Mouse (Mus musculus) limb, embryonic 14.5 days (tissue): ENCODE data around the gene Nudt8. TPM values are rescaled to one million over a fixed set of nuclear protein-coding genes. Genes with fewer than 3 reads are reported as not detected.
A peak's percentile ranks its signal among the peaks of the same experiment; 100 is the strongest.

Experiments
- ATAC-seq: fragments of 200-750 bp; cut with Nextera tagmentation; 2 replicates; pipeline ENCODE4 v1.8.0; 2017; ENCODE audit warnings: low read depth, moderate number of reproducible peaks, moderate TSS enrichment; ENCODE audit not compliant: low FRiP score
- DNase-seq: peaks from one replicate; pipeline ENCODE4 v3.0.0-alpha.2; 2015; ENCODE audit warnings: low spot score
- H3K27ac ChIP-seq: fragments of 300-500 bp; sonication (generic); replicated peaks from 2 replicates; pipeline ENCODE4 v1.5.1; 2014; ENCODE audit warnings: low read depth, mild to moderate bottlenecking, low read length, moderate library complexity, mixed read lengths
- H3K27me3 ChIP-seq: fragments of 300-500 bp; sonication (generic); 2 replicates; pipeline ENCODE4 v1.6.1; 2014; ENCODE audit warnings: low read length, mixed read lengths; ENCODE audit not compliant: control insufficient read depth, insufficient read depth
- H3K36me3 ChIP-seq: fragments of 300-500 bp; sonication (generic); 2 replicates; pipeline ENCODE4 v1.6.1; 2014; ENCODE audit warnings: mild to moderate bottlenecking, low read length, moderate library complexity, mixed read lengths; ENCODE audit not compliant: control insufficient read depth, insufficient read depth
- H3K4me1 ChIP-seq: fragments of 300-500 bp; sonication (generic); 2 replicates; pipeline ENCODE4 v1.6.1; 2014; ENCODE audit warnings: antibody characterized with exemption, low read length, mixed read lengths; ENCODE audit not compliant: control insufficient read depth, insufficient read depth
- H3K4me2 ChIP-seq: fragments of 300-500 bp; sonication (generic); replicated peaks from 2 replicates; pipeline ENCODE4 v1.6.1; 2014; ENCODE audit warnings: low read depth, mild to moderate bottlenecking, low read length, moderate library complexity; ENCODE audit not compliant: severe bottlenecking
- H3K4me3 ChIP-seq: fragments of 300-500 bp; sonication (generic); replicated peaks from 2 replicates; pipeline ENCODE4 v1.5.1; 2014; ENCODE audit warnings: low read length
- H3K9ac ChIP-seq: fragments of 300-500 bp; sonication (generic); 2 replicates; pipeline ENCODE4 v1.6.1; 2014; ENCODE audit warnings: mild to moderate bottlenecking, low read depth, low read length, moderate library complexity; ENCODE audit not compliant: severe bottlenecking
- H3K9me3 ChIP-seq: fragments of 300-500 bp; sonication (generic); 2 replicates; pipeline ENCODE4 v1.6.1; 2016; ENCODE audit warnings: low read length; ENCODE audit not compliant: control insufficient read depth
- POLR2A ChIP-seq: fragments of 200-500 bp; IDR thresholded peaks from 2 replicates; pipeline ENCODE4 v1.8.0; 2012; ENCODE audit warnings: inconsistent platforms, mild to moderate bottlenecking, moderate library complexity, borderline replicate concordance; ENCODE audit not compliant: insufficient read depth, insufficient read length; ENCODE audit errors: extremely low read depth
- WGBS: fragments of 180-500 bp; shearing (Covaris S2); extraction: QIAGEN DNeasy Blood & Tissue Kit; methylation state at CpG from one replicate; pipeline ENCODE4 v1.1.7; 2014; 5-methylcytosine and 5-hydroxymethylcytosine counted together
- polyA plus RNA-seq, 2 experiments: library from polyadenylated mRNA; depleted of rRNA in 1 of 2; stranded (reverse) in 1 of 2; unstranded in 1 of 2; fragments of >200 nt; fragmentation: Nextera tagmentation in 1 of 2; extraction: Ambion mirVana in 1 of 2; gene quantifications; 2 replicates each; pipeline versions ENCODE4 v1.2.1 to v1.2.3; 2012 to 2014

The Nudt8 gene
- polyA plus RNA-seq, 2 experiments, result 18.3 to 38.9 TPM

GRCm38 (mm10) chr19:3999121-3999730, 1.2 kb upstream of the Nudt8 start:
- H3K36me3 ChIP-seq, result peaks cover 3% of the 10 kb centered on the region; the same call in 1 of the 2 replicates
- no peak overlapping the region; the same call in 1 of the 2 replicates for H3K4me3 ChIP-seq
- no peak overlapping the region for H3K27ac ChIP-seq
- no peak overlapping the region for H3K9ac ChIP-seq
- no peaks in the 10 kb centered on the region for H3K27me3 ChIP-seq
- peaks cover 12% of the 10 kb centered on the region for H3K4me1 ChIP-seq
- no peak for DNase-seq
- no peak for ATAC-seq
- WGBS, result 90% methylated on average over 9 of the region's 9 CpGs
- peak overlapping the region; percentile 85 for H3K4me2 ChIP-seq
- H3K9me3 ChIP-seq, result no peaks in the 10 kb centered on the region
- no peak for TF ChIP-seq POLR2A

GRCm38 (mm10) chr19:4000949-4001525, 657 bp downstream of the Nudt8 start:
- Histone ChIP-seq H3K27ac (peak overlapping the region; percentile 93), H3K9me3 (no peaks in the 10 kb centered on the region), H3K4me3 (peak overlapping the region; percentile 70), H3K9ac (peak overlapping the region; percentile 81), H3K27me3 (no peaks in the 10 kb centered on the region), H3K4me2 (peak overlapping the region; percentile 85), H3K4me1 (peaks cover 12% of the 10 kb centered on the region), H3K36me3 (peaks cover 16% of the 10 kb centered on the region)
- 13% methylated on average over 16 of the region's 17 CpGs for WGBS
- DNase-seq (no peak), ATAC-seq (no peak)
- TF ChIP-seq POLR2A, result no peak

DNA sequence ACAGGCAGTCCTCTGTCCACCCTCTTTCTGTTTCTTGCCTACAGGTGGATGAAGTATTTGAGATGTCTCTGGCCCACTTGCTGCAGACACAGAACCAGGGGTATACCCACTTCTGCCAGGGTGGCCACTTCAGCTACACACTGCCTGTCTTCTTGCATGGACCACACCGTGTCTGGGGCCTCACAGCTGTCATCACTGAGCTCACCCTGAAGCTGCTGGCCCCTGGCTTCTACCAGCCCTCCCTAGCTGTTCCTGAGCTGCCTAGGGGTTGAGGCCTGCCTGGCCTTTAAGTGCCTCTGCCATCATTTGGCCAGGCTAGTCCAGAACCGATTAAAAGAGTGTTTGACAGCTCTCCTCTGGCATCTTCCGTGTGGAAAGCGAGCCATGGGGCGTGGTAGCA, 1.4 kb downstream of the Nudt8 start:
- no peak overlapping the region for H3K4me3 ChIP-seq
- TF ChIP-seq POLR2A, result no peak
- H3K4me2 ChIP-seq, result no peak overlapping the region
- H3K27ac ChIP-seq, result no peak overlapping the region
- H3K27me3 ChIP-seq, result no peaks in the 10 kb centered on the region
- peak overlapping the region; percentile 81; the same call in 1 of the 2 replicates for H3K9ac ChIP-seq
- peaks cover 12% of the 10 kb centered on the region for H3K4me1 ChIP-seq
- DNase-seq, result no peak
- H3K9me3 ChIP-seq, result no peaks in the 10 kb centered on the region
- 89% methylated on average over 5 of the region's 5 CpGs for WGBS
- peaks cover 23% of the 10 kb centered on the region for H3K36me3 ChIP-seq
- ATAC-seq, result no peak

GRCm38 (mm10) chr19:4003112-4003511, 2.7 kb downstream of the Nudt8 start, which contains the start of gene Doc2g:
TSS of gene Doc2g (plus strand) at chr19:4003313.
- H3K36me3 ChIP-seq, result peaks cover 37% of the 10 kb centered on the region
- TF ChIP-seq POLR2A, result no peak
- H3K9me3 ChIP-seq, result no peaks in the 10 kb centered on the region
- no peak for DNase-seq
- H3K27me3 ChIP-seq, result no peaks in the 10 kb centered on the region
- H3K9ac ChIP-seq, result 0 out of 2 replicates have a peak within 1 kb of the TSS, but pooled peaks have one; percentile 5
- WGBS, result 70% methylated on average over 1 of the region's 1 CpGs
- H3K27ac ChIP-seq, result no peak within 1 kb of the TSS
- no peak within 1 kb of the TSS for H3K4me3 ChIP-seq
- peaks cover 12% of the 10 kb centered on the region for H3K4me1 ChIP-seq
- no peak for ATAC-seq
- H3K4me2 ChIP-seq, result no peak within 1 kb of the TSS

DNA sequence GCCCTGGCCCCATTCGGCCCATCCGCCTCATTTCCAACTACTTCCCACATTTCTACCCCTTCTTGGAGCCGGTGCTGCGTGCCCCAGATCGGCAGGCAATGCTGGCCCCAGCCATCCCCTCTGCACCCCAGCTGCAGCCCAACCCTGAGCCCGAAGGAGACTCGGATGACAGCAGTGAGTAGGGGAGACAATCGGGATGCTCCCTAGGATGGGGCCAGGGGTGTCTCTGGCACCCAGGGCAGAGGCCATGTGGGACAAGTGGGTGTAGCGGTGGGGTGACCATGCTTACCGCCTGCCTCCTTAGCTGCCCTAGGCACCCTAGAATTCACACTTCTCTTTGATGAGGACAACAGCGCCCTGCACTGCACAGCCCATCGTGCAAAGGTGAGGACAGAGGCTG, 3.3 kb downstream of the Nudt8 start:
- TF ChIP-seq POLR2A, result no peak
- no peak overlapping the region for H3K9ac ChIP-seq

More for the DNA sequence above, 3.3 kb downstream of the Nudt8 start:
- Histone ChIP-seq H3K4me2 (no peak overlapping the region), H3K4me1 (peaks cover 12% of the 10 kb centered on the region), H3K36me3 (peaks cover 42% of the 10 kb centered on the region), H3K27ac (no peak overlapping the region), H3K9me3 (no peaks in the 10 kb centered on the region), H3K4me3 (no peak overlapping the region), H3K27me3 (no peaks in the 10 kb centered on the region)
- no peak for ATAC-seq
- 66% methylated on average over 12 of the region's 12 CpGs for WGBS
- no peak for DNase-seq
